Mouse (Mus musculus): ENCODE data around the gene Pbdc1. TPM values are rescaled to one million over a fixed set of nuclear protein-coding genes. Genes with fewer than 3 reads are reported as not detected.

Gene Pbdc1
- polyA plus RNA-seq (2015; fragmentation: Nextera tagmentation; extraction: Ambion mirVana) = 47.5 and 49.0 TPM in 2 replicates

DNA sequence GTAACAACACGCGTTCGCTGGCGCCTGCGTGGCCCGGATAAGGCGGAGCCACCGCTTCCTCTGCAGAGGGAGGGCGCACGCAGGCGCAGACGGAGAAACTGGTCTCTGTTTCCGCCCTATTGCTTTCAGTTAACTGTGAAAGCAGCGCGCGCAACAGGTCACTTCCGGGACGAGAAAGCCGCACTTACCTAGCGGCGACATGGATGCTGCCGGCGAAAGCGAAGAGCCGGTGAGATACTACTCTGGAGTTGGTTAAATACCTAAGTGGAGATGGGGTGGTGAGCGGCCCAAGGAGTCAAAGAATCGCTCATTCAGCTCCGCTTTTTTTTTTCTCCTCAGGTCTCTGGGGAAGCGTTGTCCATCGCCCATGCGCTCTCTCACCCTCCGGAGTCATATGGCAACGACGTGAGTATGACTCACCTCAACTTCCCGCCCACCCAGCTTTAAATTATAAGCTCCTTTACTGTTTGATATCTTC, at the start of gene Pbdc1:
Pbdc1 (plus strand) TSS at position 142 of the 478 bp plus-strand sequence.
- Histone ChIP-seq H3K9ac (ENCODE audit: low read depth, low read length) (peak within 1 kb of the TSS; percentile 55; the same call in 1 of the 2 replicates), H3K4me3 (replicated peaks; ENCODE audit: low read depth, low read length) (peak within 1 kb of the TSS; percentile 51), H3K4me2 (ENCODE audit: low read length) (peak within 1 kb of the TSS; percentile 57), H3K4me1 (replicated peaks; ENCODE audit: insufficient read depth, low read length) (no peaks in the 10 kb centered on the region), H3K36me3 (ENCODE audit: insufficient read depth, low read length) (no peaks in the 10 kb centered on the region), H3K27ac (0 out of 2 replicates have a peak within 1 kb of the TSS, but pooled peaks have one; percentile 31), H3K27me3 (ENCODE audit: insufficient read depth, low read length) (no peaks in the 10 kb centered on the region), H3K9me3 (replicated peaks; ENCODE audit: low read length) (no peaks in the 10 kb centered on the region)
- TF ChIP-seq CTCF (IDR thresholded peaks at IDR 0.05; ENCODE audit: low read depth) = no peak
- peak; percentile 98 for ATAC-seq (replicated peaks; ENCODE audit: low FRiP score, low read depth)
- 5% methylated on average over 35 of the region's 35 CpGs for WGBS
- DNase-seq (ENCODE audit: low spot score) = peak; percentile 94

- H3K9ac ChIP-seq (ENCODE audit: low read depth, low read length) = no peak overlapping the region
- no peaks in the 10 kb centered on the region for H3K4me1 ChIP-seq (replicated peaks; ENCODE audit: insufficient read depth, low read length)
- no peaks in the 10 kb centered on the region for H3K36me3 ChIP-seq (ENCODE audit: insufficient read depth, low read length)
- H3K4me2 ChIP-seq (ENCODE audit: low read length) = no peak overlapping the region
- H3K4me3 ChIP-seq (replicated peaks; ENCODE audit: low read depth, low read length) = no peak overlapping the region
- peak; percentile 25 for DNase-seq (ENCODE audit: low spot score)
- H3K27me3 ChIP-seq (ENCODE audit: insufficient read depth, low read length) = no peaks in the 10 kb centered on the region
- H3K27ac ChIP-seq = no peak overlapping the region
- ATAC-seq (replicated peaks; ENCODE audit: low FRiP score, low read depth) = no peak
- peak; percentile 53 for TF ChIP-seq CTCF (IDR thresholded peaks at IDR 0.05; ENCODE audit: low read depth)
- WGBS = 91% methylated on average over 3 of the region's 3 CpGs
- H3K9me3 ChIP-seq (replicated peaks; ENCODE audit: low read length) = no peaks in the 10 kb centered on the region
Observed at GRCm38 (mm10) chrX:105037666-105038065, 41.9 kb upstream of the Pbdc1 start.

- DNase-seq (ENCODE audit: low spot score) = no peak
- 94% methylated on average over 10 of the region's 10 CpGs for WGBS
- Histone ChIP-seq H3K36me3 (ENCODE audit: insufficient read depth, low read length) (peaks cover 15% of the 10 kb centered on the region; the same call in 1 of the 2 replicates), H3K4me1 (replicated peaks; ENCODE audit: insufficient read depth, low read length) (no peaks in the 10 kb centered on the region), H3K4me3 (replicated peaks; ENCODE audit: low read depth, low read length) (no peak overlapping the region), H3K9me3 (replicated peaks; ENCODE audit: low read length) (no peaks in the 10 kb centered on the region), H3K9ac (ENCODE audit: low read depth, low read length) (no peak overlapping the region), H3K4me2 (ENCODE audit: low read length) (no peak overlapping the region), H3K27me3 (ENCODE audit: insufficient read depth, low read length) (no peaks in the 10 kb centered on the region), H3K27ac (no peak overlapping the region)
- ATAC-seq (replicated peaks; ENCODE audit: low FRiP score, low read depth) = no peak
- no peak for TF ChIP-seq CTCF (IDR thresholded peaks at IDR 0.05; ENCODE audit: low read depth)
Observed at GRCm38 (mm10) chrX:105064294-105064693, 15.3 kb upstream of the Pbdc1 start.

- Histone ChIP-seq H3K4me2 (ENCODE audit: low read length) (no peak overlapping the region), H3K4me1 (replicated peaks; ENCODE audit: insufficient read depth, low read length) (no peaks in the 10 kb centered on the region), H3K4me3 (replicated peaks; ENCODE audit: low read depth, low read length) (no peak overlapping the region), H3K9ac (ENCODE audit: low read depth, low read length) (no peak overlapping the region), H3K9me3 (replicated peaks; ENCODE audit: low read length) (no peaks in the 10 kb centered on the region), H3K36me3 (ENCODE audit: insufficient read depth, low read length) (peaks cover 10% of the 10 kb centered on the region; the same call in 1 of the 2 replicates), H3K27me3 (ENCODE audit: insufficient read depth, low read length) (no peaks in the 10 kb centered on the region), H3K27ac (no peak overlapping the region)
- WGBS = 91% methylated on average over 4 of the region's 4 CpGs
- no peak for TF ChIP-seq CTCF (IDR thresholded peaks at IDR 0.05; ENCODE audit: low read depth)
- DNase-seq (ENCODE audit: low spot score) = no peak
- ATAC-seq (replicated peaks; ENCODE audit: low FRiP score, low read depth) = no peak
Observed at GRCm38 (mm10) chrX:105064801-105065200, 14.8 kb upstream of the Pbdc1 start.

- DNase-seq (ENCODE audit: low spot score) (peak; percentile 94), ATAC-seq (replicated peaks; ENCODE audit: low FRiP score, low read depth) (peak; percentile 89)
- Histone ChIP-seq H3K9ac (ENCODE audit: low read depth, low read length) (peak overlapping the region; percentile 60), H3K27me3 (ENCODE audit: insufficient read depth, low read length) (no peaks in the 10 kb centered on the region), H3K36me3 (ENCODE audit: insufficient read depth, low read length) (0 out of 2 replicates have a peak, but pooled peaks cover 4% of the 10 kb centered on the region), H3K4me3 (replicated peaks; ENCODE audit: low read depth, low read length) (peak overlapping the region; percentile 62), H3K4me2 (ENCODE audit: low read length) (peak overlapping the region; percentile 62), H3K4me1 (replicated peaks; ENCODE audit: insufficient read depth, low read length) (no peaks in the 10 kb centered on the region), H3K27ac (0 out of 2 replicates have a peak overlapping the region, but pooled peaks have one; percentile 19), H3K9me3 (replicated peaks; ENCODE audit: low read length) (no peaks in the 10 kb centered on the region)
- peak; percentile 59 for TF ChIP-seq CTCF (IDR thresholded peaks at IDR 0.05; ENCODE audit: low read depth)
- under 1% methylated on average over 31 of the region's 32 CpGs for WGBS
Observed at GRCm38 (mm10) chrX:105069671-105070503, 9.7 kb upstream of the Pbdc1 start.

DNA sequence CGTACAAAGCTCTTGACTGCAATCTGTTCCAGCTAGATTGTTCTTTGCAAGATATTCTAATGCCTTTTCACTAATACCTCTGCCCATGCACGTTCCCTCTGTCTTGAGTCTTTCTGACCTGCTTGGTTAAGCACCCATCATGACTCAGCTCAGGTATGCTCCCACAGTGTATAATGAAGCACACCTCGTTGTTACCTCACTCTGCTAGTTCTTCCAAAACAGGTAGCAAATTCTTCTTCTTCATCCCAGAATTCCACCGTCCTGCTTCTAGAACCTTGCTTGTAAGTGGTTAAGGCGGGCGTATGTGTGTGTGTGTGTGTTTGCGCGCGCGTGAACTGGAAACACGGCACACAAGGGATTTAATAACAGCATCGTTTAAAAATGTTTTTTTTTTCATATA, 405 bp upstream of the Pbdc1 start:
- WGBS = 12% methylated on average over 12 of the region's 12 CpGs
- H3K9ac ChIP-seq (ENCODE audit: low read depth, low read length) = peak overlapping the region; percentile 15; the same call in 1 of the 2 replicates

More for the DNA sequence above, 405 bp upstream of the Pbdc1 start:
- H3K4me2 ChIP-seq (ENCODE audit: low read length) = peak overlapping the region; percentile 57
- TF ChIP-seq CTCF (IDR thresholded peaks at IDR 0.05; ENCODE audit: low read depth) = no peak
- no peaks in the 10 kb centered on the region for H3K27me3 ChIP-seq (ENCODE audit: insufficient read depth, low read length)
- H3K4me3 ChIP-seq (replicated peaks; ENCODE audit: low read depth, low read length) = peak overlapping the region; percentile 51
- no peaks in the 10 kb centered on the region for H3K36me3 ChIP-seq (ENCODE audit: insufficient read depth, low read length)
- DNase-seq (ENCODE audit: low spot score) (no peak), ATAC-seq (replicated peaks; ENCODE audit: low FRiP score, low read depth) (peak; percentile 66; the same call in 1 of the 2 replicates)
- no peak overlapping the region for H3K27ac ChIP-seq
- no peaks in the 10 kb centered on the region for H3K9me3 ChIP-seq (replicated peaks; ENCODE audit: low read length)
- no peaks in the 10 kb centered on the region for H3K4me1 ChIP-seq (replicated peaks; ENCODE audit: insufficient read depth, low read length)

Measured in kidney, postnatal 0 days (tissue).